Mouse (Mus musculus): Measurements from ENCODE around the gene Ggta1. TPM values are rescaled to one million over a fixed set of nuclear protein-coding genes. Genes with fewer than 3 reads are reported as not detected.

The Ggta1 gene
- polyA plus RNA-seq, 1 experiment: 0.68 TPM

GRCm38 (mm10) chr2:35499474-35499873, 36.4 kb upstream of the Ggta1 start:
- peaks cover 18% of the 10 kb centered on the region for H3K4me1 ChIP-seq (ENCODE audit: control insufficient read depth, insufficient read depth, low read length)
- H3K36me3 ChIP-seq (ENCODE audit: control insufficient read depth, insufficient read depth, low read length): no peaks in the 10 kb centered on the region
- H3K4me3 ChIP-seq (ENCODE audit: control insufficient read depth, low read depth, low read length): no peak overlapping the region
- H3K27ac ChIP-seq (ENCODE audit: control insufficient read depth, insufficient read depth, low read depth, low read length): no peak overlapping the region
- H3K27me3 ChIP-seq (ENCODE audit: control insufficient read depth, insufficient read depth, low read length): no peaks in the 10 kb centered on the region
- TF ChIP-seq POLR2A (IDR thresholded peaks at IDR 0.05; ENCODE audit: control insufficient read depth, low read depth, low read length) (no peak), CTCF (IDR thresholded peaks at IDR 0.05; ENCODE audit: control insufficient read depth, insufficient read depth, insufficient replicate concordance, low read depth, low read length) (no peak)

GRCm38 (mm10) chr2:35498961-35499360, 35.9 kb upstream of the Ggta1 start:
- TF ChIP-seq POLR2A (IDR thresholded peaks at IDR 0.05; ENCODE audit: control insufficient read depth, low read depth, low read length) (no peak), CTCF (IDR thresholded peaks at IDR 0.05; ENCODE audit: control insufficient read depth, insufficient read depth, insufficient replicate concordance, low read depth, low read length) (no peak)
- no peak overlapping the region for H3K27ac ChIP-seq (ENCODE audit: control insufficient read depth, insufficient read depth, low read depth, low read length)
- no peaks in the 10 kb centered on the region for H3K27me3 ChIP-seq (ENCODE audit: control insufficient read depth, insufficient read depth, low read length)
- H3K36me3 ChIP-seq (ENCODE audit: control insufficient read depth, insufficient read depth, low read length): no peaks in the 10 kb centered on the region
- H3K4me1 ChIP-seq (ENCODE audit: control insufficient read depth, insufficient read depth, low read length): peaks cover 14% of the 10 kb centered on the region
- H3K4me3 ChIP-seq (ENCODE audit: control insufficient read depth, low read depth, low read length): no peak overlapping the region

- no peak overlapping the region for H3K4me3 ChIP-seq (ENCODE audit: control insufficient read depth, low read depth, low read length)
- H3K4me1 ChIP-seq (ENCODE audit: control insufficient read depth, insufficient read depth, low read length): peaks cover 5% of the 10 kb centered on the region
- H3K36me3 ChIP-seq (ENCODE audit: control insufficient read depth, insufficient read depth, low read length): no peaks in the 10 kb centered on the region
- H3K27me3 ChIP-seq (ENCODE audit: control insufficient read depth, insufficient read depth, low read length): no peaks in the 10 kb centered on the region
- H3K27ac ChIP-seq (ENCODE audit: control insufficient read depth, insufficient read depth, low read depth, low read length): no peak overlapping the region
- no peak for TF ChIP-seq POLR2A (IDR thresholded peaks at IDR 0.05; ENCODE audit: control insufficient read depth, low read depth, low read length)
- no peak for TF ChIP-seq CTCF (IDR thresholded peaks at IDR 0.05; ENCODE audit: control insufficient read depth, insufficient read depth, insufficient replicate concordance, low read depth, low read length)
Measured at GRCm38 (mm10) chr2:35497662-35498196, 34.7 kb upstream of the Ggta1 start.

GRCm38 (mm10) chr2:35496279-35497013, 33.4 kb upstream of the Ggta1 start:
- Histone ChIP-seq H3K27ac (ENCODE audit: control insufficient read depth, insufficient read depth, low read depth, low read length) (no peak overlapping the region), H3K27me3 (ENCODE audit: control insufficient read depth, insufficient read depth, low read length) (no peaks in the 10 kb centered on the region), H3K4me1 (ENCODE audit: control insufficient read depth, insufficient read depth, low read length) (no peaks in the 10 kb centered on the region), H3K36me3 (ENCODE audit: control insufficient read depth, insufficient read depth, low read length) (no peaks in the 10 kb centered on the region), H3K4me3 (ENCODE audit: control insufficient read depth, low read depth, low read length) (no peak overlapping the region)
- TF ChIP-seq POLR2A (IDR thresholded peaks at IDR 0.05; ENCODE audit: control insufficient read depth, low read depth, low read length): no peak

DNA sequence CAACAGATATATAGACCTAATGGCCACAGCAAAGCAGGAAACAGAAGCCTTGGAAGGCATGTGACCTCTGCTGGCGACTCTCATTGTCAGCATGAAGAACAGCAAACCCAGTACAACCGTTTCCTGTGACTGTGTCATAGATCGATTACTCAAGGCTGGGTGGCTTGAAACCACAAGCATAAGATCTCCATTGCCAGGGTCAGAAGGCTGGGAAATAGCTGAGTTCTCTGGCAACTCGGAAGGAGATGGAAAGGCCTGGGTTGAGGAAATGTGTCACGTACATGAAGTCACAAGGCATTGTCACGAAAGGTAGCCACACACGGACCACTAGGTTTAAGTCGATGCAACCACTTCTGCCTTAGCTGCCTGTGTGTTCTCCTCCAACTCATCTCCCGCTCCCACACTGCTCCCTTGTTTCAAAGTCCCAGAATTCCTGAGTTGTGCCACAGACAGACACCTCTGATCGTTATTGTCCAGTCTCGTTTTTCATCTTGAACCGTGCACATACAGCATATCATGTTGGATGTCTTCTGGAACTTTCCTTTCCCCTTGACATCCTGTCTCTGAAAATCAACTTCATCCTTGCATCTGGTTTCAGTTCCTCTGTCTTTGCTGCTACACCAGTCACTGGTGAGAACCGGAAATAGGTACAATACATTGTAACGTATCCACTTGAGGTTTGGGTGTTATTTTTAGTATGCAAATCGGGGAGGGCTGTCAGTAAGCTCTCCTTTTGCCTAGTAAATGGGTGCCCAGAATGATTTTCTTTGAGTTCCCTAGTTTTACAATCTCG, 32.7 kb upstream of the Ggta1 start:
- H3K4me1 ChIP-seq (ENCODE audit: control insufficient read depth, insufficient read depth, low read length): peaks cover 3% of the 10 kb centered on the region
- H3K4me3 ChIP-seq (ENCODE audit: control insufficient read depth, low read depth, low read length): no peak overlapping the region
- no peak overlapping the region for H3K27ac ChIP-seq (ENCODE audit: control insufficient read depth, insufficient read depth, low read depth, low read length)
- no peaks in the 10 kb centered on the region for H3K36me3 ChIP-seq (ENCODE audit: control insufficient read depth, insufficient read depth, low read length)
- H3K27me3 ChIP-seq (ENCODE audit: control insufficient read depth, insufficient read depth, low read length): no peaks in the 10 kb centered on the region
- no peak for TF ChIP-seq CTCF (IDR thresholded peaks at IDR 0.05; ENCODE audit: control insufficient read depth, insufficient read depth, insufficient replicate concordance, low read depth, low read length)
- no peak for TF ChIP-seq POLR2A (IDR thresholded peaks at IDR 0.05; ENCODE audit: control insufficient read depth, low read depth, low read length)

DNA sequence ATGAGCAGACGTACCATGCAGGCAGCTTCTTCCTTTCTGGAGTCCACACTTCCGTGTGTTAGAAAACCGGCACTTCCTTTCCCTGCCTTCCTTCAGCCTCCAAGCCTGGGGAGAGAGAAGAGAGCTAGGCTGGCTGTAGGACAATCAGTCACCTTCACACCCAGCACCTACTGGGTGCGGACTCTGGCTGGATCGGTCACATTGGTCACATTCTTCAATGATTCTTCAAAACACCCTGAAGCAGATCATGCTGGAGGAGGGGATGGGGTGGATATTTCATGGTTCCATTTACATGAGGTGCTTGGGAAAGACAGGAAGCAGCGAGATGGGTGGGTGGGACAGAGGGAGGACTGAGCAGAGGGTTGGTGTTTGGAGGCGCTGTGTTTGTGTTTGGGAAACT, 30.5 kb upstream of the Ggta1 start:
- Histone ChIP-seq H3K4me3 (ENCODE audit: control insufficient read depth, low read depth, low read length) (no peak overlapping the region), H3K27me3 (ENCODE audit: control insufficient read depth, insufficient read depth, low read length) (no peaks in the 10 kb centered on the region), H3K27ac (ENCODE audit: control insufficient read depth, insufficient read depth, low read depth, low read length) (no peak overlapping the region), H3K36me3 (ENCODE audit: control insufficient read depth, insufficient read depth, low read length) (no peaks in the 10 kb centered on the region), H3K4me1 (ENCODE audit: control insufficient read depth, insufficient read depth, low read length) (peaks cover 6% of the 10 kb centered on the region)
- TF ChIP-seq CTCF (IDR thresholded peaks at IDR 0.05; ENCODE audit: control insufficient read depth, insufficient read depth, insufficient replicate concordance, low read depth, low read length): no peak
- no peak for TF ChIP-seq POLR2A (IDR thresholded peaks at IDR 0.05; ENCODE audit: control insufficient read depth, low read depth, low read length)

DNA sequence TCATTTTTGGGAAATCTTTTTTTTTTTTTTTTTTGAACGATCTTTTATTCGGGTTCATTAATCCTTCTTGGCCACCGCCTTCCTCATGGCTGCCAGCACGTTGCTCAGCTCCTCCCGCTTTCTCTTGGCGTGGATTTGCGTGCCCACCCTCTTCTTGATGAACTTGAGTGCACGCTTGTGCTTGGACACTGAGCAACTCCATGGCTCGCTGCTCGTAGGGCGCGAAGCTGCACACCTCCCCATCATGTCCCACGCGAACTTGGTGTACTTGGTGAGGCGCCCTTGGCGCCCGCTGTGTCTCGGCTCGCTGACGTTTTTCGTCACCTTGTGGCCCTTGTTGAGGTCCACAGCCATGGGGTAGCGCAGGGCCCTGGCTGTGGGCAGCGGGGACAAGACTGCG, 28.1 kb upstream of the Ggta1 start:
- Histone ChIP-seq H3K4me3 (ENCODE audit: control insufficient read depth, low read depth, low read length) (peak overlapping the region; percentile 7; the same call in 1 of the 2 replicates), H3K4me1 (ENCODE audit: control insufficient read depth, insufficient read depth, low read length) (peaks cover 6% of the 10 kb centered on the region), H3K27ac (ENCODE audit: control insufficient read depth, insufficient read depth, low read depth, low read length) (no peak overlapping the region), H3K36me3 (ENCODE audit: control insufficient read depth, insufficient read depth, low read length) (no peaks in the 10 kb centered on the region), H3K27me3 (ENCODE audit: control insufficient read depth, insufficient read depth, low read length) (no peaks in the 10 kb centered on the region)
- TF ChIP-seq CTCF (IDR thresholded peaks at IDR 0.05; ENCODE audit: control insufficient read depth, insufficient read depth, insufficient replicate concordance, low read depth, low read length): no peak
- TF ChIP-seq POLR2A (IDR thresholded peaks at IDR 0.05; ENCODE audit: control insufficient read depth, low read depth, low read length): no peak
